Mouse (Mus musculus) kidney, adult 9 months (tissue): ENCODE results near the gene Ntm.

Experiments used
- DNase-seq: peaks from one replicate; pipeline ENCODE4 v3.0.0; 2022

The Ntm gene

DNA sequence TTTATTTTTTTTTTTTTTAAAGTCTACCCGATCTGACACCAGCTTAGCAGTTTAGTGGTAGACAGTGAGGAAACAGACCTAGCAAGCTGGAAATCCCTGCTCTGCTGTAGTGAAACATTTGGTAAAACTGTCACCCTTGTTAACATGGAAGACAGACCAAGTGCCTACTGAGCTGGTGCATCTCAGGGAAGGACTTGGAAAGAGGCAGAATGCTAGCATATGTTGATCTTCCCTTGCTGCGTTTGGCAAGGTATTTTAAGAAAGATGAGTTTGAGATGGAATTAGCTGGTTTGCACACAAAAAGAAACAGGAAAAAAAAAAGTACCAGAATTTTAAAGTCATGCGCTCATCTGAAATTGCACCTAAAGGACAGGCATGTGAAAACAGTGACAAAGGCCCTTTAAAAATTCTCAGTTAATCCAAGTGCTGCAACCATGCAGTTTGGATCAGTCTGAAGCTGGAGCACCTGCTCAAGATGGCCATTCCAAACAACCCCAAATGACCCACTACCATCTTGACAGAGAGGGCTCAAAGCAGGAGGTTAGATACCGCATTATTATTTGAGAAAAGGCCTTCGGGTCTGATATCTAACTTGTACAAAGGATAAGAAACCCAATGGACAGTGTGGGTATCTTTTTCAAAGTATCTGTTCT is 400.4 kb downstream of the Ntm start:
- DNase-seq = no peak

DNA sequence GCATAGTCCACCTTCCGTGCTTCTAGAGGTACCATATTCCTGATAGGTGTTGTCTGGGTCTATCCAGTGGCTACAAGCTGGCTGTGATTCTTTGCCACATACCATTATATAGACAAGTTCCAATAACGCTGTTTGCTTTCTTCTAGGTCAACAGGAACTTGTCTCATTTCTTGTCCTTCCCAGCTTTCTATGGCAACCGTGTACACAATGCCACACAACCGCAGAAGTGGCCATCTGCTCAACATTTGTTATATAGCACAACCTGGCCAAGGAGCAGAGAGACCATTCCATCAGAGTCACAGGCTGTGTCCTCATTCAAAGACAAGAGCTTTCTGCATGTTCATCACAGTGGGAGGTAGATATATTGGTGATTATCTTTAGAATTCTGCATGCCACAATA is 404.0 kb downstream of the Ntm start:
- DNase-seq = no peak

DNA sequence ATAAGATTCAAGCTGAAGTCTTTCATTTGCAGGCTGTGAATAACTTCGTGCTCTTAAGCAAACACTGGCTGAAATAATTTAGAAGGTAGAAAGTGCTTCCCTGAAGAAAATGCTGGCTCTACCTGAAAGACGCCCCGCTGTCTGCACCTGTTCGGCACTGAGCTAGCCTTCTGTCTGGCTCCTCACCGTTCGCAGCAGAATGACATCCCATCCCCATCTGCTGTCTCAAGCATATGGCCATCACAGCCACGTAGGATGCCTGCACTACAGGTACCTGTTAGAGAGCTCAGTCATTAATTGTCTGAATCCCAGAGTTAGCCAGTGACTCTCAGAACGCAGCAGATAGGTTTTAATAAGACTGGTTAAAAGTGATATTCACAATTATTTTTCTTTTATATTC is 412.4 kb downstream of the Ntm start:
- no peak for DNase-seq

DNA sequence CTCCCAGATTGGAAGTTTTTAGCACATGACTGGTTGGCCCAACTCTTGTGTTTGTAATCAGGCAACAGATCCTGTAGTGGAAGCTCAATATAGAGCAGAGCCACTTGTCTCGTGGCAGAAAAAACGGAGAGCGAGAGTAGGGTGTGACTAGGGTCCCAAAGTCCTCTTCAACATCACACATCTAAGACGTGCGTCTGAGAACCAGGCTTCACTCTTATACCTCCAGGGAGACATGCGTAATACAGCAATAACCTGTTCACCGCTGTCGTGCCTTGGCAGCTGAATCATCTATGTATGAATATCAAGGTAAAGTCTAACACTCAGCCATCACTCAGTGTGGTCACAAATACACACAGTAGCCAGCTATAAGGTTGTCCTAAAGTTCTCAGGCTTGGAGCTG is 412.8 kb downstream of the Ntm start:
- no peak for DNase-seq

DNA sequence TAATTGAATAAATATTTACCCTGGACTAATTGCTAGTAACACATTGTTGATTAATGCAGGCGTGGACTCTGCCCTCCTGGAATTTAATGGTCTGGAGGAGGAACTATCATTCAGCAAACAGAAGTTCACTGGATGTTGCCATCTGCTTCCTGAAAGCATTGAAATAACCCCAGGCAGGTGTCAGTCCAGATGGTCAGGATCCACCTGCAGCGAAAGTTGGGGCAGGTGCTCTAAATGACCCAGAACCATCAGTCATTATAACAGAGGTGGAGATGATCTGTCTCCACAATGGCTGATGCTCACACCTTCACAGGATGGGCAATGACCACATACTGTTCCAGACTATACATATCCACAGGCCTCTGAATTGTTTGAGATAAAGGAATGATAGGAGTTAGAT is 426.5 kb downstream of the Ntm start:
- DNase-seq = peak; percentile 8

DNA sequence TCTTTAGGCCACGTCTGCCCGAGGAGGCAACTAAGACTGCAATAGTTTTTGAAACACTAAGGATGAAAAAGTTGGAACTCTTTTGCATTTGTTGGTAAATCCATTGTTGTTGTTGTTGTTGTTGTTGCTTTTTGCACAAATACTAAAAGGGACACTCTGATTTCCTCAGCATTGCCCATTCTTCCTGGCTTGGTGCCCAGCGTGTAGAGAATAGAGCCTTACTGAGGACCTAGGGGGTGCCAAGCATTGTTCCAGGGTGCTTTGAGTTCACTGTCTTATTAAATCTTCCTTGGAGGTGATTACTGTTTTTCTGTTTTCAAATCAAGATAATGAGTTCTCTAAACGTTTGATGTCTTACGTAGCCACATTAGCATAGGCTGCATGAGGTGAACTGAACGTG is 428.2 kb downstream of the Ntm start:
- no peak for DNase-seq

DNA sequence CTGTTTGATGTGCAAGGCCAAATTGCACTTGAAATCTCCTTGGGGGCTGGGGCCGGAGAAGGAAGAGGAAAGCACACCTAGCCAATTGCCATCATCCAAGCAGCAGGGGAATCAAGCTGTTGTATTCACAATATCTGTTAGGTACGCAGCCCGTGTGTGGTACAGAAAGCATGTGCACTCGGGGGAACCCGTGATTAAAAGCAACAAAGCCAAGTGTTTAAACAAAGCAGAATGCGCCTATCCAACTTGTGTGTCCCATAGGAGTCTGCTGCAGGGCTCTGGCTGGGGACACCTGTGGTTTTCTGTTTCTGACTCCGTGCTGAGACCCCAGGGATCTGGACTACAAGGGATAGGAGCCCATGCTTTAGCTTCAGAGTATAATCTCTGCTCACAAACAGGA is 428.6 kb downstream of the Ntm start:
- DNase-seq = no peak

DNA sequence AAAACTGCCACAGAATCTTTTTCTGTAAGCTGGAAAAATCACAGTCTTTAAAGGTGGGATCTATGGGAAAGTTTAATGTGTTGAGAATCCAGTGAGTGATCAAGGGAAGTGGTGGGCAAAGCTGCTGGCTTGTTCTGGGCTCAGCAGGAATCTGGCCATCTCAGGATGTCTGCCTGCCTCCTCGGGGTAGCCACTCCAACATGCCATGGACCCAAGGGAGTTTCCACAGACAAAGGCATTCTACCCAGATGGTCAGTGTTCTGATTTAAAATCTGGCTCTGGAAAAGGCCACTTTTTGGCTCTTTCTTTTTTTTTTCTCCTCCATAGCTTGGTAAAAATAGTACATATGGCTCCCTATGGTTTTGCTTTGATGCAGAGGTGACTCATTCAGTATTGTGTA is 429.4 kb downstream of the Ntm start:
- no peak for DNase-seq

DNA sequence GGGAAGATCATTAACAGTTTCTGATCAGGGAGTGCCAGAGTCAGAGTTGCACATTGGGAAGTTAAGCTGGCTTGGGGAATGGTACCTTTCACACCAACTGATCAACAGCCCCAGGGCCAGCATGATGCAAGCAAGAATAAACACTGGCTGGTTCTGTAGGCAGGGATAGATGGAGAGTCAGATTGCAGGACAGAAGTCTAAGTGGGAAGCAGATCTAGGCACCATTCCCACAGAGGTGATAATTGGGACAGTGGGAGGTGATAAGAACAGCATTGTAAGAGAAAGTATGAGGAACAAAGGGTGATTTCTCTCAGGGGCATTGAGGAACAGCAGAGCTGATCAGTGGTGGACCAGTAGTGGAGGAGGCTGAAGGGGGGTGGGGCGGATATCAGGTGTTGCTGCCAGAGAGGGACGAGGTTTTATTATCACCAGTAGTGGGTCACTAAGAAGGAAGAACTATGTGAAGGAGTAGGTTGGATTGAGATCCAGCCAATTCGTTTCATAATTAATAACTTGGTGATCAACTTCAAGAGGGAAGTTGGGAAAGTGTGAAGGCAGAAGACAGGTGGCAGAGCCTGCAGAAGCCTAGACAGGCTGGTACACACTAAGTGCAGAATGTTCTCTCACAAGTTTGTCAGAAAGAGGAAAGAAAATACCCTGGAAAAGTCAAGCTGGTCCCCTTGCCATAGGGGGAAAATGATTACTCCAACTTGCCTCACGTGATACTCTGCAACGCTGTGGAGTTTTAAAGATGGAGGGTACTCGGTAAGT is 431.6 kb downstream of the Ntm start:
- DNase-seq = no peak

DNA sequence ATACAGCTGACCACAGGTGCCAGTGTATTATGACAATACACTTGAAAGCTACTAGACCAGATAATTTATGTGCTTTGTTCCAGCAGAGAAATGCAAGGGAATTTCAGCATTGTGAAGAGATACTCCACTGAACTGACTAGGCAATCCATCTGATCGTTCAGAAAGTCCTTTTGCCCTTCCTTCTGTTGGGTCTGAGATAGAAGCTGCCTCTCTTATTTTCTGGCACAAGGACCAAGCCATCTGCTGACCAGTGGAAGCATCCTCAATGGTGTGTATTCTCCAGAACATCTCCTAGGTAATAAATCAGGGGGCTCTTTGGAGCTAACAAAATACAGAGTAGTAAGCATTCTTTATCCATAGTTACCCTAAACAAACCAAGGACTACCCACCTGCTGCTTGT is 438.8 kb downstream of the Ntm start:
- no peak for DNase-seq

DNA sequence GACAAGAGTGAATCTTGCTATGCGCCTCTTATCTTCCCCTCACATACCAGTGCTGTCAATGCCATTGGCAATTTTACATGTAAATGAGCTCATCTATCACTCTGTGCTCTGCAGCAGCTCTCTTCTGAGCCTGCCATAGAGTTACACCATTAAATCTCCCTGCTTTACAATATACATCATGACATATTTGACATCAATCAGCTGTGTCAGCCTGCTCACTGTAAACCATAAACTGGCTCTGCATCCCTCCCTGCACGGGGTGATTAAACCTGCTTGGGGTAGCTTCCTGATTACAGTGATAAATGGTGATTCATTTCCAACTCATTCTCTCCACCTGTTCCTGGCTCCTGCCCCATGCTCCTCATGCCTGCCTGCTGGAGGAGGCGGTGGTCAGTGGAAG is 439.7 kb downstream of the Ntm start:
- no peak for DNase-seq

DNA sequence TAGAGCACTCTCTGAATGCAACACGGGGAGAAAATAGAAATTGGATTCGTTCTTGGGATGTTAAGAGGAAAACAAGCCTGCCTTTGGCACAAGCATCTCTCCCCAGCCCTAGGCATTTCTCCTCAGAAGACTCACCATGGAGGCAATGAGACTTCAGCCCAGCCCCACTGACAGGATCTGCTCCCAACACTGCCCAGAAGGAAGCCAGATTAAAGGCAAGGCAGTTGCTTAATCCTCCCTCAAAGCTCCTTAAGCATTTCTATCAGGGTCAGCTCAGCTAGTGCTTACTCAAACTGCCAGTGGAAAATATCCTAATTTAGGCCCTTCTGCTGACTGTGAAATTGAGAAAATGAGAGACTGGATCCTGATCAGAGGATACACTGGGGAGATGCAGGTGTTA is 443.8 kb downstream of the Ntm start:
- no peak for DNase-seq

DNA sequence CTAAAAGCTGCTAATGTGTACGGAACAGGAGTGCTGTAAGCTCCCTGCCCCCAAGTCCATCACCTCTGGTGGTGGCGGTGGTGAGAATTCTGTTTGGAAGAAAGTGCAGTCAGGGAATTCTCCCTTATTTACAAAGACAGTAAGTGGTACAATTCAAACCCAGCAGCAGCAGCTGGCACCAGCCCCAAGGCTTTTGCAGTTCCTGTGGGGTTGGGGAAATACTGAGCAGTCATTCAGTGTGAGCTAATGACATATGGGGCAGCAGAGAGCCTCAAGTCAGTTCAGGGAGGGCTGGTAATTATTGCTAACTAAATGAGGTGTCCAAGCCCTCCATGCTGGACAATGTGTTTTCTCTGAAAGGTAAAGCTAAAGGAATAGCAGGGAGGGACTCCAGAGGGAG is 446.3 kb downstream of the Ntm start:
- no peak for DNase-seq

DNA sequence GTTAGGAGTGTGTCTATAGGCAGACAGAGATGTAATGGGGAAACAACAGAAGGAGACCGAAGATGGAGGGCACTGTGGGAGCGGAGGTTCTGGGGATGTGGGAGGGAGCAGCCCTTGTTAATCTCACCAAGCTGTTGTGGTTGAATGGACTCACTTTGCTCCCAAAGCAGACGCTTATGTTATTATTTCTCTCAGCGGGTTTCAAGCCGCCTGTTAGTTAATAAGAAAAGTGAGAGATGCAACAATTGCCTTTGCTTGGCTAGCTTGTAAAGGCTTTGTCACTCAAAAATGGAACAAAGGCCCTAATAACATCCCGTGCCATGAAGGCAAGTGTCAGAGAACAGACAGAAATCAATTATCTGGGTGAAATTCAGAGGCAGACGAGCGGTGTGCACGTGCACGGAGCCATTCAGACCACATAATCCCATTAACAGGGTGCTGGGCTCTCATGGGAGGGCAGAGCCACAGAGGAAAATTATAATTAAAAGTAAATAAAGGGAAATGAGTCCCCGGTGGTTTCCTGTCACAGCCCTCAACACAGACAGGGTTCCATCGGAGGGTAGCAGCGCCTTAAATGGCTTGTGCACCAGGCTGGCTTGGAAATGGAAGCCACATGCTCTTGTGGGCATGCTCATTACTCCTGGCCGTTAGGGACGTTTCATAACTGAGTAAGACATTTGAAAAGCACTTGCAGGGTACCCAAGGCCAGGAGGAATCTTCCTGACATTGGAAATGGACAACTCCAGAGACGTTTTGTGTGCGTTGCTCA is 448.2 kb downstream of the Ntm start:
- no peak for DNase-seq

DNA sequence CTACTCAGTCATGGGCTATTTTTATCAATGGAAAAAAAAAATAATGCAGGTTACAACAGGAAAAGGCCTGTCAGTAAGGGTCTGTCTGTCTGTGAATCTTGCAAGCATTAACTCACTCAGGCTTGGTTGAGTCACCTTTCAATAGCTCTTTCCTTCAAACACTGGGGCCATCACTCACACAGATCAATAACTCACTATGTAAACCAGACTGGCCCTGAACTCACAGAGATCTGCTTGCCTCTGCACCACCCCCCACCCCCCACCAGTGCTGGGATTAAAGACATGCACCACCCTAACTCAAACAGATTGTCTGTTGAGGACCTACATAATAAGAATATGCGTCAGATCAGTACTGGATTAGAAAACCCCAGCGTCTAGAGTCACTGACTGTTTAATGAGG is 466.9 kb downstream of the Ntm start:
- no peak for DNase-seq

DNA sequence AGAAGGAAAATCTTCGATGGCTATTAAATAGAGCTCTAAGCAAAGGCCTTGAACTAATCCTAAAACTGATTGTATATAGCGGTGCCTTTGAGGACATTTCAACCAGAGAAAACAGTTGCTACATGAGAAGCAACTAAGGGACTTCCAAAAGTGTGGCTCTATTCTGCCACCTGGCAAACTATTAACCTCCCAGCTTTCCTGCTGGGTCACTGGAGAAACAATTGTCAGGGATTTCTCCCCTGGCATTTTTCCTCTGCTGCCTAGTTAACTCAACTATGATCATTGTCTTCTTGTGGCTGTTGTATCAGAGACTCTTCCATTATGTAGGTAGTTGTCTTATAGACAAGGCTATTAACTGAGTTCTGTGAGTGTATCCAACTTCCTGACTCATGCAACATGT is 480.7 kb downstream of the Ntm start:
- no peak for DNase-seq

DNA sequence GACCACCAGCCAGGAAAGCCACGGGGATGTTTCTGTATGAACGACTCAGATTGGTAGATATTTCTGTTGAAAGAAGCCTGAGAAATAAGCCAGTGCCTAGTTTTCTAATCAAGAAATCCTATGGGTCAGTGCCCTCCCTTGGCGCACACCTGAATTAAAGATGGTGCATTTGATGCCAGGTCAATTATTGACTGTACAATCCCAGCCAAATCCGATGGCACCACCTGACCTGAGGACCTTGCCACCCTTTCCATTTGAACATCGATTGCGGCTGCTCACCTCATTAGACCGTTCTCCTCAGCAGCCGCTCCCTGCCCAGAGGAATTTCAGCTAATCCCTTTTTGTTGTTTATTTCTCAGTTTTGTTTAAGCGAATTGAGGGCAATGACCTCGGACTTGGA is 483.9 kb downstream of the Ntm start:
- no peak for DNase-seq

DNA sequence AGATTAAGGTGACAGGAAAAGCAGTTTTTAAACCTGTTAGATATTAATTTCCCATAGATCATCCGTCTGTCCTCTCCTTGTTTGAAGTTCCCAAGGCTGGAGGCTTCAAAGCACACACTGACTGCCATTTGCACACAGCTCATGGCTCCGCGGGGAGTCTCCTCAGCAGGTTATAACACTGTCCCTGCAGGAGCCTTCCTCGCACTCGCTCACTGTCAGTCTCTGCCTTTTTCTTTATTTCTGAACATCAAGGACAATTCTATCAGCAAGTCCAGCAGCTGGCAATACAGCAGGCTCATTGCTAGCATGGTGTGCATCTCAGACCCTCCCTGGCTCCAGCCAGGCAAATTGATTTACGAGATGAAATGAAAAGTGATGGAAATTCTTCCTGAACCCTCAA is 485.7 kb downstream of the Ntm start:
- no peak for DNase-seq

DNA sequence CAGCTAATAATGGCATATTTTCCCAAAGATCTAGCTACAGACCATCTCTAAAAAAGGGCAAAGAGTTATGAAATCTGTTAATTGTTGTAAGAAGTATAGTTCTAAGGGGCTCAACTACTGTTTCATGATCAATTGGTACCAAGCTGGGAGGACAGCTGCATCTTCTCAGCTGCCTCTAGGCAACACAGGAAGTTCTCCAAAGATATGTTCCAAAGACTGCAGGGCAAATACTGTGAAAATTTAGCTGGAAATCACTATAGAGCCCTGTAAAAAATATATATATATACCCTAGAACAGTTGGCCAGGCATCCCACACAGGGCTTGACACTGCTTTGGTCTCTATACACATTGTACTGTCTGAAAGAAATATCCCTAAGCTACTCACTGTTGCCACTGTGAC is 489.5 kb downstream of the Ntm start:
- DNase-seq = no peak

DNA sequence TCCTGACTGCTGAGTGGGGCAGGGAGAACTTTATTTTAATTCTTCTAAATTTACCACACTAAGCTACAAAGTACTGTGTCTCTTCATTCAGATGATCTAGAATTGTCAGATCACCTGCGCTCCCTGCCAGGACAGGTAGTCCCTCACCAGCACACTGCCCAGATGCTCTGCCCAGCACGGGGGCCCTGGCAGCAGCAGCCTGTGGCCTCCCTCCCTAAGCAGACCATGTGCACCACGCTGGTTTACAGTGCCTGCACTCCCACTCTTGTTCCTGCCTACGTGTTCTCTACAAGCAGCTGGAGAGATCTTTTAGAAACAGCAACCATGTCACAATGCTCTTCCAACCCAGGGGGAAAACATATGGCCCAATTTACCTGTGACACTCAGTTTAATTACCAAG is 490.7 kb downstream of the Ntm start:
- no peak for DNase-seq

DNA sequence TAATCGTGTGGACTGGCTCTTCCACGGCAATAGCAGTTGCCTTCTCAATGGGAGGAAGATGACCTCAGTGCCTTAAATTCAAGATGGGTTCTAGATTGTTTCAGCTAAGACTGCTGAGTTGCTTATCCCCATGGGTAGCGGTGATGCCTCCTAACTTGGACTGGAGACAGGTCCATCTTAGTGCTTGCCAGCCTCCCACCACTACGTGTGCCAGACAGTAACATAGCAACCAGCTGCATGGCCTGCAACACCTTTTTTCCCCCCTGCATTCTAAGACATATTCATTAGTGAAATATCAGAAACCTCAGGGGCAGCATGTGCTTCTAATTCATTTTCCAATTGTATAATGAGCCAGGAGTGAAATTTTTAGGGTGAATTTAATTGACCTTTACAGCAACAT is 498.2 kb downstream of the Ntm start:
- DNase-seq = no peak

DNA sequence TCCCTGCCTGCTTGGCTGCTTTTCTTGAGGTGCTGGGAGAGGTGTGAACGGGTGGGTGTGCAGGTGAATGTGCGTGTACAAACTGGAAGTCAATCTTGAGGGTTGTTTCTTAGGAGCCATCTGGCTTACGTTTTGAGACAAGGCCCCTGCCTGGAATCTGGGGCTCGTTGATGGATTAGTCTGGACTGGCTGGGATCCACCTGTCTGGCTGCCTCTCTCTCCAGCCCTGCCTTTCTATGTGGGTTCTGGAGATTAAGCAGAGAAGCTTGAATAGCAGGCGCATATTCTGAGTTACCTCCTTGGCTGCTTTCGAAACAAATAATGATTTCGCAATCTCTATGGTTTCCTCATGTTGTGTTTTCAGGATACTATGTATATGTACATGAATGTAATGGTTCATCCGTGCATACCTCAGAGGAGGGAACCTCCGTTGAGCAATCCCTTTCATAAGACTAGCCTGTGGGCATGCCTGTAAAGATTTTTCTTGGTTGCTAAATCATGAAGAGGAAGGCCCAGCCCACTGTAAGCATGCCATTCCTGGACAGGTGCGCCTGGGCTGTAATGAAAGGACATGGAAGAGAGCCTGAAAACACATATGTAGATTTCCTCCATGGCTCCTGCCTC is 499.9 kb downstream of the Ntm start:
- DNase-seq = no peak

DNA sequence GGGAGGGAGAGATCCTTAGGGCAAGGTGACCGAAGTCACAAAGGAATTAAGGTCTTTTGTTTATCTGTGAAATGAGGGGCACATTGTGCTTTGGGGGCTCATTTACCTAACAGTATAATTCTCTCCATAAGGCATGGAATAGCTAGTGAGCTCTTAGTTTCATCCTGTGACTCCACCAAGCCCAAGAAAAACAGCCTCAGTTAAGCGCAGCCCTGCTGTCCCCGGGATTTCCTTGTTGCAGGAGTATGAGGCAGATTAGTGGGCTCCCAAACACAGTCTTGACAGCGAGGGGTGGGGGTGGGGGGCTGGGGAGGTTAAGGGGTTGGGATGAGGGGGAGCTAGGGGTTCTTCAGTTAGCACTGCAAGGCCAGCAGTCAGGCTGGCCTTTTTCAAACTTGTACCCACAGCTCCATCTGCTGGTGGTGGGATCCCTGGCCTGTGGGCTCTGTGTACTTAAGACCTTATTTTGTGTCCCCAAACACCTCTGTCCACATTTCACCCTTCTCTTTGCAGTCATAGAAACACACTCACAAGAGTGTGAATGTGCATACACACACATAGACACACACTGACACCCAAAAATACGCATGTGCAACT is 504.9 kb downstream of the Ntm start:
- DNase-seq = peak; percentile 53
